Mouse (Mus musculus): ENCODE measurements around the gene Pkd1l2. TPM values are rescaled to one million over a fixed set of nuclear protein-coding genes. Genes with fewer than 3 reads are reported as not detected.

Pkd1l2 gene
- polyA plus RNA-seq, 1 experiment from 2014 or later, result 0.02 TPM

DNA sequence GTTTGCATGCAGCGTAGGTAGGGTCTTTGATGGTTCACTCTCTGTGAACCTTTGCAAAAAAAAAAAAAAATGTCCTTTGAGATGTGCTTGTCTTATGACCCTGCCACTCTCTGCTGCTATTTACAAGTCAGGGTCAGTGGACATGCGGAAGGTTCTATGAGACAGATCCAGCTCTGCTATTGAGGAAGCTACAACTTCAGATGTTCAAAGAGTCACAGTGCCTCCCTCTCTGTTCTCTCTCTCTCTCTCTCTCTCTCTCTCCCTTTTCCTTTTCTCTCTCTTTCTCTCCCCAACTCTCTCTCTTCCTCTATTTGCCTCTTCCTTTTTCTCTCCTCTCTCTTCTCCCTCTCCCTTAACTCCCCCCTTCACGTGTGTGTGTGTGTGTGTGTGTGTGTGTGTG, 28.1 kb downstream of the Pkd1l2 start:
- Histone ChIP-seq H3K9me3 (replicated peaks) (no peaks in the 10 kb centered on the region), H3K36me3 (no peaks in the 10 kb centered on the region), H3K4me1 (peaks cover 18% of the 10 kb centered on the region), H3K4me3 (no peak overlapping the region), H3K9ac (no peak overlapping the region), H3K27me3 (replicated peaks) (peaks cover 9% of the 10 kb centered on the region; the same call in 1 of the 2 replicates), H3K27ac (no peak overlapping the region), H3K4me2 (no peak overlapping the region)
- no peak for ATAC-seq
- 77% methylated on average over 3 of the region's 3 CpGs for WGBS (ENCODE audit: insufficient replicate concordance)

DNA sequence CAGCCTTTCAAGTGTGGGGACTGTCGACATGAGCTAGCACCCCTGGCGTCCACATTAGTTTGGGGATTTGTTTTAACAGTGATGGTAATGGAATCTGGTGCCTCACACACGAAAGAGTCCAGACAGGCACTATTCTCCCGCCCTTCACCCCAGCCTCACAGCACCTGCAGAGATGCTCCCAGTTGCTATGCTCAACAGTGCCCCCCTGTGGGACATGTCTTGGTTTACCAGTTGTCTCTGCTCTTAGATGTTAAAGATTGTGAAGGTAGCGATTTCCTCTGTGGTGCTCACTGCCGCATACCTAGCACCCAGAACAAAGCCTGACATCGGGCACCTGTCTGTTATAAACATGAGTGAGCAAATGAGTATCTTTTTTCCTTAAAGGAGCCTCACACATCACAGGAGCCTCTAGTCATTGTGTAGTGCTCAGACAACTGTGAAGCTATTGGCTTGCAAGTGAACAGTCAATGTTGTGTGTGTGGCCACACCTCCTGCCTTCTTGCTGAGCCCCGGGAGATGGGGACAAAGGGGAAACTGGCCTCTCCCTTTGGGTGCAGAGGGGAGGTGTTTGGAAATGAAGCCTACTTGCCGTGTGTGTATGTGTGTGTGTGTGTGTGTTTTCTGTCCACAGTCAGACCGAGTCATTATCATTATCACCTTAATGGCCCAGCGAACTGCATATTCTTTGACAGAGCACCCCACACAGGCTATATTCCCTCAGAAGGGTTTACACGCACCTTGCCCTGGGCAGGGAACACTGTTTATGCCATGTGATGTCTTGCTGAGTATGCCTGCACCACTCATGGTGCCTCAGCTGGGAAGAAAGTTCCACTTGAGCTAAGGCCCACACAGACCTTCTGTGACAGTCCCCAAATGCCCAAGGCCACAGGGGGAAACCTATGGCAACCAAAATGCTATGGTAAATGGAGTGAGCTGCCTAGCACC, 28.8 kb downstream of the Pkd1l2 start:
- H3K4me1 ChIP-seq, result peaks cover 18% of the 10 kb centered on the region
- no peak for ATAC-seq
- H3K27ac ChIP-seq, result no peak overlapping the region
- H3K9ac ChIP-seq, result no peak overlapping the region
- H3K9me3 ChIP-seq (replicated peaks), result no peaks in the 10 kb centered on the region
- 57% methylated on average over 12 of the region's 12 CpGs for WGBS (ENCODE audit: insufficient replicate concordance)
- H3K27me3 ChIP-seq (replicated peaks), result peaks cover 4% of the 10 kb centered on the region; the same call in 1 of the 2 replicates
- no peaks in the 10 kb centered on the region for H3K36me3 ChIP-seq
- H3K4me3 ChIP-seq, result no peak overlapping the region
- no peak overlapping the region for H3K4me2 ChIP-seq

DNA sequence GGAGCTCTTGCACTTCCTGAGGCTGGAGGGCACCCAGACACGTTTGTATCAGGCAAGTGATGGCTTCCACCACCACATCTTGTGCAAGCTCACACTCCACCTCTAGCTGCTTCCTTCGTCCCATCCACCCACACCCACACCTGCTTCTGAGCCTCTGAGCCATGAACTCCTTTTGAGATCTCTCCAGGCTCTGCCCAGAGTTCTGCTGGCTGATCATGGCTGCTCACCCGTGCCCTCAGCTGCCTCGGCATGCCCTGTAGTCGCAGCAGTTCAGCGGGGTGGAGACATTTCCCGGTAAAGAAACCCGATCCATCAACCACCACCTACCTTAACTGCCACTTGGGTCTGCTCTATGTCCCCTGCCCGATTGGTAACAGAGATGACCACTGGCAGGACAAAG, 30.9 kb downstream of the Pkd1l2 start:
- 52% methylated on average over 9 of the region's 9 CpGs for WGBS (ENCODE audit: insufficient replicate concordance)
- ATAC-seq, result no peak
- Histone ChIP-seq H3K4me2 (no peak overlapping the region), H3K27ac (no peak overlapping the region), H3K4me3 (no peak overlapping the region), H3K9me3 (replicated peaks) (no peaks in the 10 kb centered on the region), H3K27me3 (replicated peaks) (0 out of 2 replicates have a peak, but pooled peaks cover 4% of the 10 kb centered on the region), H3K9ac (no peak overlapping the region), H3K36me3 (no peaks in the 10 kb centered on the region), H3K4me1 (peaks cover 18% of the 10 kb centered on the region)

DNA sequence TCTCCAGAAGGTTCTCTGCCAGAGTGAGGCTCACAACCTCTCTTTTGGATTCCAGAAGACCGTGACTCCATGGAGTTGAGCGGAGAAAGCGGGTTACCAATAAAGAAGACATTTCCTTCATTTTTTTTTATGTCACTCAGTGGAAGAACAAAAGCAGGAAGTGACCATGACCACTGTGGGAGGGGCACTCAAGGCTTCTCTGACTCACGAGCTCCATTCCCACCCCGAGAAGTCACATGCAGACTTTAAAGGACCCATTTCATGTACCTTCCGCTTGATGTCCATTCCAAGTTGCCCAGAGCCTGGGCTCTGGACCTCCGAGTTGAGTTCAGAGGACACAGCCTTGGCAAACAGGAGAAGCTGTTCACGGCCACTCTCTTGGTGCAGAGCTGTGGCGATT, 31.5 kb downstream of the Pkd1l2 start:
- no peak overlapping the region for H3K27ac ChIP-seq
- peaks cover 18% of the 10 kb centered on the region for H3K4me1 ChIP-seq
- H3K36me3 ChIP-seq, result no peaks in the 10 kb centered on the region
- no peak overlapping the region for H3K9ac ChIP-seq
- 0 out of 2 replicates have a peak, but pooled peaks cover 4% of the 10 kb centered on the region for H3K27me3 ChIP-seq (replicated peaks)
- no peak for ATAC-seq
- H3K9me3 ChIP-seq (replicated peaks), result no peaks in the 10 kb centered on the region
- 51% methylated on average over 9 of the region's 9 CpGs for WGBS (ENCODE audit: insufficient replicate concordance)
- H3K4me2 ChIP-seq, result no peak overlapping the region
- no peak overlapping the region for H3K4me3 ChIP-seq

DNA sequence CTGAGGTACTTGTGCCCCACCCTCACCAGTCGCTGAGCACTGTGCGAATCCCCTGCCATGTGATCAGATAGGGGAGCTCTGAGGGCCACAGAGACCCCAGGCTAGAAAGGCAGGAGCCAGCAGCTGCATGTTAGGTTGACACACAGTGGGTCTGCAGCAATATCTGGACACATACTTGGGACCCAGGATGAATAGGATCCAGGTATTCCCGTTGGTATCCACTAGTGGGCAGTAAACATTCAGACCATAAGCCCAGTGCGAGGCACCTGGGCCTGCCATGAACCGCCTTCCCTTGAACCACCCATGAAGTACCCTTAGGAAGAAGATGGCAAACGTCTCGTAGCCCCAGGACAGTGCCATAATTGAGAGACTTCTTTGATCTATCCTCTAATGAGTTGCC, 32.8 kb downstream of the Pkd1l2 start:
- H3K4me1 ChIP-seq, result peaks cover 5% of the 10 kb centered on the region; the same call in 1 of the 2 replicates
- H3K4me3 ChIP-seq, result no peak overlapping the region
- H3K27me3 ChIP-seq (replicated peaks), result peaks cover 4% of the 10 kb centered on the region
- 61% methylated on average over 7 of the region's 7 CpGs for WGBS (ENCODE audit: insufficient replicate concordance)
- no peak overlapping the region for H3K27ac ChIP-seq
- no peak overlapping the region for H3K9ac ChIP-seq
- no peak overlapping the region for H3K4me2 ChIP-seq
- no peaks in the 10 kb centered on the region for H3K9me3 ChIP-seq (replicated peaks)
- no peak for ATAC-seq
- H3K36me3 ChIP-seq, result no peaks in the 10 kb centered on the region

DNA sequence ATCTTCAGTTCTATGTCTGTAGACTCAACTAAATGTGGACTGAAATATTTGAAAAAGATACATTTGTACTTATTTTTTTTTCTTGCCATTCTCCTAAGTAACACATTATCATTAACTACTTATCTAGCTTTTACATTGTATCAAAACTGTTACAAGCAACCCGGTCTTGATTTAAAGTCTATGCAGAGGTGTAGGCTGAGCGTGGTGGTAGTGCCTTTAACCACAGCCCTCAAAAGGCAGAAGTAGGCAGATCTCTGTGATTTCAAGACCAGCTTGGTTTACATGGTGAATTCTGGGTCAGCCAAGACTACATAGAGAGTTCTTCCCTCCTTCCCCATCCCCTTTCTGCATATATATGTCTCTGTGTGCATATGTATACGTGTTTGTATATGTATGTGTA, 38.7 kb downstream of the Pkd1l2 start:
- Histone ChIP-seq H3K4me1 (peaks cover 12% of the 10 kb centered on the region), H3K9me3 (replicated peaks) (no peaks in the 10 kb centered on the region), H3K9ac (no peak overlapping the region), H3K27ac (no peak overlapping the region), H3K27me3 (replicated peaks) (peaks cover 26% of the 10 kb centered on the region), H3K4me2 (no peak overlapping the region), H3K4me3 (no peak overlapping the region), H3K36me3 (no peaks in the 10 kb centered on the region)
- no peak for ATAC-seq
- 48% methylated on average over 3 of the region's 3 CpGs for WGBS (ENCODE audit: insufficient replicate concordance)

DNA sequence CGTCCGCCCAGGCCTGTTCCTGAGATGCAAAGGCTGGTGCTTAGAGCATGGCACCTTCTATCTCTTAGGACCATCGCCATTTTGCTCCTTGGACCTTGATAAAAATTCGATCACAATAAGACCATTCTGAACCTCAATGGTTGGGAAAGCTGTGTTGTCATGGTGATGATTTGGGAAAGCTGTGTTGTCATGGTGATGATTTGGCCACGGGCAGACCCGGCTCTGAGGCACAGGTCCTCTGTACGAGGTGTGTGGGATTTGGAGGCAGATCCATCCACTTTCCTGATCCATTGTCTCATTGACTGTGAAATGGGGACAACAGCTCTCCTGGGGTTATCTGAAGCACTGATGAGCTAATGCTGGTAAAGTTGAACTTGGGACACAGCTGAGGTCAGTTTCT, 42.4 kb downstream of the Pkd1l2 start:
- peaks cover 26% of the 10 kb centered on the region for H3K27me3 ChIP-seq (replicated peaks)
- H3K9ac ChIP-seq, result no peak overlapping the region
- H3K27ac ChIP-seq, result no peak overlapping the region
- no peak for ATAC-seq
- 72% methylated on average over 7 of the region's 7 CpGs for WGBS (ENCODE audit: insufficient replicate concordance)
- no peak overlapping the region for H3K4me3 ChIP-seq
- H3K4me2 ChIP-seq, result no peak overlapping the region
- H3K4me1 ChIP-seq, result peaks cover 12% of the 10 kb centered on the region
- H3K9me3 ChIP-seq (replicated peaks), result no peaks in the 10 kb centered on the region
- H3K36me3 ChIP-seq, result no peaks in the 10 kb centered on the region

DNA sequence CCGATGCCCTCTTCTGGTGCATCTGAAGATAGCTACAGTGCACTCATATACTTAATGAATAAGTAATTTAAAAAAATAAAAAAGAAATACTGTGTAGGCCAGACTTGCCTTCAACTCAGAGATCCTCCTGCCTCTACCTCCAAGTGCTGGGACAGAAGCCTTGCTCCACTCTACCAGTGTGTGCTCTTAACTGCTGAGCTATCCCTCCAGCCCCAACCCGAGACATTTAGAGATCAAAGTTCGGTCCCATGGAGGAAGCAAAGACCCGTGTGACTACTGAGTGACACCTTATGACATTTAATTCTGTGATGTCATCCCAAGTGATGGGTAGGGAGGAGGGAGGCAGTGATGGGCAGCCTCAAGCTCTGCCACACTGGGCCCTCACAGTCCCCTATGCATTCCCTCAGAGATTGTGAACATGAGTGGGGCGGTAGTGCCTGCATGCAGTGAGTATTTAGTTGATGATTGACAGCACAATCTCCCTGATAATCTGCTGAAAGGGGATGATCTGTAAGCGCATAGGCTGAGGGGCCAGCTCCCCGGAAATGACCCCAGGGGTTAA, 44.8 kb downstream of the Pkd1l2 start:
- H3K9me3 ChIP-seq (replicated peaks), result no peaks in the 10 kb centered on the region
- H3K27ac ChIP-seq, result no peak overlapping the region
- no peak overlapping the region for H3K9ac ChIP-seq
- H3K36me3 ChIP-seq, result no peaks in the 10 kb centered on the region
- no peak overlapping the region for H3K4me2 ChIP-seq
- H3K4me3 ChIP-seq, result no peak overlapping the region
- ATAC-seq, result no peak
- peaks cover 7% of the 10 kb centered on the region for H3K4me1 ChIP-seq
- peaks cover 16% of the 10 kb centered on the region; the same call in 1 of the 2 replicates for H3K27me3 ChIP-seq (replicated peaks)
- WGBS (ENCODE audit: insufficient replicate concordance), result 68% methylated on average over 7 of the region's 7 CpGs

DNA sequence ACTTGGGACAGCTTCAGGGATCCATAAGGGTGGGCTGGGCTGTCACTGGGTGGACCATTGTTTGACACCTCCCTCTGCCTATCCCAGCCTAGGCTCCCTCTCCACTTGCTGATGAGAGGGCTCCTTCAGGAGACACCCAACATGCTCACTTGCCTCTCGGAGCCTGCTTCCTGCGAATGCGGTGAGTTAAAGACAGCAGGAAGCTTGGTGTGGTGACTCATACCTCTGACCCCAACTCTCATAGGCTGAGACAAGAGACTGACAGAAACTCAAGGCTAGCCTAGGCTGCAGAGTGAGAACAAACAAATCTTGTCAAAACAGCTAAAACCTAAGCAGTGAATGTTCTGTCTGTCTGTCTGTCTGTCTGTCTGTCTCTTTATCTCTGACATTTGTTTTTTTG, 48.9 kb downstream of the Pkd1l2 start:
- H3K9me3 ChIP-seq (replicated peaks), result no peaks in the 10 kb centered on the region
- 21% methylated on average over 3 of the region's 3 CpGs for WGBS (ENCODE audit: insufficient replicate concordance)
- H3K36me3 ChIP-seq, result no peaks in the 10 kb centered on the region
- peaks cover 18% of the 10 kb centered on the region for H3K4me1 ChIP-seq
- no peak overlapping the region for H3K4me3 ChIP-seq
- no peak for ATAC-seq
- no peaks in the 10 kb centered on the region for H3K27me3 ChIP-seq (replicated peaks)
- H3K27ac ChIP-seq, result no peak overlapping the region
- H3K9ac ChIP-seq, result no peak overlapping the region
- H3K4me2 ChIP-seq, result no peak overlapping the region

DNA sequence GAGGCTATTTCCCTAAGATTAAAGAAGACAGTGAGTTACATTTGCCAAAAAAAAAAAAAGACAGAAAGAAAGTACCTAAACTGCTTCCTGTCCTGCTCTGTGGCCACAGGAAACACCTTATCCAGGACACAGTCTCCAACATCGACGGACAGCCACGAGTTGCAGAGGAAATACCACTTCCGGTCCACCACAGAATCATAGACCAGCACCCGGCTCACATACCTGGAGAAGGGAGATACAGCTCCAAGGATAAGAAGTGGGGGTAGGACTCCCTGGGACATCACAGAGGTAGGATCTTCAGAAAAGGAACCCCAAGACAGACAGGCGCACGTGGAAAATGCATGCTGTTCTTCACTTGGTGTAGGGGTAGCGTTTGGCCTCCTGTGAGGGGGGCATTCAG, 49.6 kb downstream of the Pkd1l2 start:
- ATAC-seq, result no peak
- 34% methylated on average over 8 of the region's 8 CpGs for WGBS (ENCODE audit: insufficient replicate concordance)
- no peak overlapping the region for H3K4me3 ChIP-seq
- H3K36me3 ChIP-seq, result no peaks in the 10 kb centered on the region
- peaks cover 18% of the 10 kb centered on the region for H3K4me1 ChIP-seq
- H3K27ac ChIP-seq, result no peak overlapping the region
- no peak overlapping the region for H3K9ac ChIP-seq
- no peak overlapping the region for H3K4me2 ChIP-seq
- H3K9me3 ChIP-seq (replicated peaks), result no peaks in the 10 kb centered on the region
- no peaks in the 10 kb centered on the region for H3K27me3 ChIP-seq (replicated peaks)

DNA sequence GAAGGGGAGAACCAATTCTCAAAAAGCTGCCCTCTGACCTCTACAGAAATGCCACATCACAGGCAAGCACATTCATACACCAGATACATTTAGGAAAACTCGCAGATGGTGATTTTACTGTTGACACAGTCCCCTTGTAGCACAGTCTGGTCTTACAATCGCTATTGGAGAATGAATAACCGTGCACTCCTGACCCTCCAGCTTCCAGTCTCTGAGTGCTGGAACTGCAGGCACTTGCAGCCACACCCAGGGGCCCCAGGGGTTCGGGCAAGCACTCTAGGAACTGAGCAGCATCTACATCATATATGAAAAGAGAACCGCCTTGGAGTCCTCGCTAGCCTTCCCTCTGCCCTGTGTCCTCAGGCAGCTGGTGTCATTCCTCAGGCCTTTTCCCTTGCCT, 50.8 kb downstream of the Pkd1l2 start:
- no peak overlapping the region for H3K4me2 ChIP-seq
- H3K36me3 ChIP-seq, result no peaks in the 10 kb centered on the region
- no peak overlapping the region for H3K9ac ChIP-seq
- H3K9me3 ChIP-seq (replicated peaks), result no peaks in the 10 kb centered on the region
- no peak overlapping the region for H3K4me3 ChIP-seq
- peaks cover 18% of the 10 kb centered on the region for H3K4me1 ChIP-seq
- no peak for ATAC-seq
- 54% methylated on average over 6 of the region's 6 CpGs for WGBS (ENCODE audit: insufficient replicate concordance)
- no peak overlapping the region for H3K27ac ChIP-seq
- no peaks in the 10 kb centered on the region for H3K27me3 ChIP-seq (replicated peaks)

DNA sequence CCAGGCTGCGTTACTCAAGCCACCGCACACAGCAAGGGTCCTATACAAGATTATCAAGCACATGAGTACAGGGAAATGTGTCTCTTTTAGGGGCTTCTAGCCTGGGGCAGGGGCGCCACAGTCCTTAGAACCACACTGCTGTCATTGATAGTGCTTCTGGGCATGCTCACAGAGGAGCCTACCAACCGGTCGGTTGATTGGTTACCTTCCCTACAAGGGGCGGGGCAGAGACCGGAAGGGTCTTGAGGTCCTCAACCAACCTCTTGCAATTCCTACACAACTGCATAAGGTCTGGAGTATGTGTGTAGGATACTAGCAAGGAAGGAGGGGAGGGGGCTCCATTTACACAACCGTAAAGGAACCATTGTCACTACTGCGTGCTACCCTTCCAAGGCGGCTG, 53.6 kb downstream of the Pkd1l2 start:
- no peak overlapping the region for H3K4me3 ChIP-seq
- no peak overlapping the region for H3K4me2 ChIP-seq
- H3K27me3 ChIP-seq (replicated peaks), result no peaks in the 10 kb centered on the region
- H3K36me3 ChIP-seq, result no peaks in the 10 kb centered on the region
- WGBS (ENCODE audit: insufficient replicate concordance), result 77% methylated on average over 10 of the region's 10 CpGs
- no peaks in the 10 kb centered on the region for H3K9me3 ChIP-seq (replicated peaks)
- H3K4me1 ChIP-seq, result peaks cover 18% of the 10 kb centered on the region
- H3K27ac ChIP-seq, result no peak overlapping the region
- H3K9ac ChIP-seq, result no peak overlapping the region
- ATAC-seq, result no peak
